Mouse (Mus musculus): ENCODE measurements around the gene Gzmk. TPM values are rescaled to one million over a fixed set of nuclear protein-coding genes. Genes with fewer than 3 reads are reported as not detected.

Gene Gzmk
- polyA plus RNA-seq, 1 experiment from 2014 or later, result not detected

DNA sequence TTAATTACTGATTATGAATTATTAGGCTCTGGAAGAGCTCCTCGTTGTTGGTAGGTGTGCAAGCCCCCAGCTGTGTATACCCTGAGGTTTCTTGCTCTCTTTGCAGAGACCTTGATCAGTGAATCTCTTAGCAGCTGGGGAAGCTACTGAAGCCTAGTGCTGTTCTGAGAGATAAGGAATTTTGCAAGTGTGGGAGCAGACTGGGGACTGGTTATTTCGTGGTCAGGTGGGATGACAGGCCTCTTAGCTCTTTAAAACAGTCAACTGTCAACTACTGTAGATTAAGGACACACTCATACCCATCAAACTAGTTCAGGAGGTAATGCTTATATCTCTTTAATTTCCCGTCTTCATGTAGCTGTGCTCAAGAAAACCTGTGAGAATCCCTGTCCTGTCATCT lies 13.3 kb downstream of the Gzmk start:
- WGBS, result 60% methylated on average over 3 of the region's 3 CpGs
- no peak overlapping the region for H3K4me3 ChIP-seq (replicated peaks; ENCODE audit: low read length)
- H3K36me3 ChIP-seq (ENCODE audit: control insufficient read depth, insufficient read depth, low read length), result no peaks in the 10 kb centered on the region
- no peak overlapping the region for H3K9ac ChIP-seq (ENCODE audit: low read length)
- H3K4me1 ChIP-seq (ENCODE audit: control insufficient read depth, insufficient read depth, low read length), result no peaks in the 10 kb centered on the region
- H3K9me3 ChIP-seq (replicated peaks; ENCODE audit: control insufficient read depth, low read length), result no peaks in the 10 kb centered on the region
- no peak overlapping the region for H3K27ac ChIP-seq (ENCODE audit: low read length)
- no peaks in the 10 kb centered on the region for H3K27me3 ChIP-seq (ENCODE audit: control insufficient read depth, insufficient read depth, low read length)
- H3K4me2 ChIP-seq (ENCODE audit: low read depth, low read length), result no peak overlapping the region
- no peak for ATAC-seq (ENCODE audit: insufficient read depth, low FRiP score)

DNA sequence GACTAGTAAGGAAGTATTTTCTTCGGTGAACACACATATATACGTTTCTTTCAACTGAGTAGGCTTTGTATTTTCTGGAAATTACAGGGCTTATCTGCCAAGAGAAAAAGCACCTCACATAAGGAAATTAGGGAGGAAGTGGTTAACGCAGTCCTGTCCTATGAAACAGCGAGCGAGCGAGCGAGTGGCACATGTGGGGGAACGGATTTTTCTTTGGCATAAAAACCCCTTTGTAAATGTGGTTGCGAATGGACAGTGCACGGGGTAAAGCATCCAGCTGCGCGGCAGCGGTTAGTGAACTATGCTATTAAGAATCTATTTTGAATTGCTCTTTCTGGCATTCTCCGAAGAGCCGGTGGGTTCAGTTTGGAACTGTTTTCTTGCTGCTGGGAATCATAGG lies 14.4 kb downstream of the Gzmk start:
- Histone ChIP-seq H3K9me3 (replicated peaks; ENCODE audit: control insufficient read depth, low read length) (no peaks in the 10 kb centered on the region), H3K4me3 (replicated peaks; ENCODE audit: low read length) (no peak overlapping the region)

DNA sequence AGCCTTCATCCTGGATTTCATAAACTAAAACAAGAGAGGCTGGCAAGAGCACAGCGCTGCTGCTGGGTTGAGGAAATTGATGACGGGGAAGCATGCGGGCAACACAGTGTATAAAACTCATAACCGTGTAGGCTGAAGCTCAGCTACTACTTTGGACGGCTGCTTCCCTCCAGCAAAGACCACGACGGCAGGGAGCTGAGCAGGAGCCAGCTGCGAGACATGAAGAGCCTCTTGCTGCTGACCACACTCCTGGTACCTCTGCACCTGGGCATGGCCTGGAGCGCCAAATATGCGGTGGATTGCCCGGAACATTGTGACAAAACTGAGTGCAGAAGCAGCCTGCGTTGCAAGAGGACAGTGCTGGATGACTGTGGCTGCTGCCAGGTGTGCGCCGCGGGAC lies 16.1 kb downstream of the Gzmk start, which contains the start of gene Esm1:
Gene Esm1 (plus strand): TSS at position 36 of the 400 bp plus-strand sequence.
- Histone ChIP-seq H3K9me3 (replicated peaks; ENCODE audit: control insufficient read depth, low read length) (no peaks in the 10 kb centered on the region), H3K36me3 (ENCODE audit: control insufficient read depth, insufficient read depth, low read length) (no peaks in the 10 kb centered on the region), H3K27me3 (ENCODE audit: control insufficient read depth, insufficient read depth, low read length) (no peaks in the 10 kb centered on the region; the same call in 1 of the 2 replicates), H3K27ac (ENCODE audit: low read length) (no peak within 1 kb of the TSS), H3K9ac (ENCODE audit: low read length) (no peak within 1 kb of the TSS), H3K4me3 (replicated peaks; ENCODE audit: low read length) (peak within 1 kb of the TSS; percentile 14; the same call in 1 of the 2 replicates), H3K4me1 (ENCODE audit: control insufficient read depth, insufficient read depth, low read length) (no peaks in the 10 kb centered on the region), H3K4me2 (ENCODE audit: low read depth, low read length) (peak within 1 kb of the TSS; percentile 25; the same call in 1 of the 2 replicates)
- 36% methylated on average over 15 of the region's 15 CpGs for WGBS
- ATAC-seq (ENCODE audit: insufficient read depth, low FRiP score), result no peak

More for the DNA sequence above, 14.4 kb downstream of the Gzmk start:
- H3K4me2 ChIP-seq (ENCODE audit: low read depth, low read length), result no peak overlapping the region
- WGBS, result 65% methylated on average over 15 of the region's 15 CpGs
- no peaks in the 10 kb centered on the region for H3K36me3 ChIP-seq (ENCODE audit: control insufficient read depth, insufficient read depth, low read length)
- no peaks in the 10 kb centered on the region; the same call in 1 of the 2 replicates for H3K27me3 ChIP-seq (ENCODE audit: control insufficient read depth, insufficient read depth, low read length)
- no peaks in the 10 kb centered on the region for H3K4me1 ChIP-seq (ENCODE audit: control insufficient read depth, insufficient read depth, low read length)
- no peak overlapping the region for H3K9ac ChIP-seq (ENCODE audit: low read length)
- H3K27ac ChIP-seq (ENCODE audit: low read length), result no peak overlapping the region
- no peak for ATAC-seq (ENCODE audit: insufficient read depth, low FRiP score)

DNA sequence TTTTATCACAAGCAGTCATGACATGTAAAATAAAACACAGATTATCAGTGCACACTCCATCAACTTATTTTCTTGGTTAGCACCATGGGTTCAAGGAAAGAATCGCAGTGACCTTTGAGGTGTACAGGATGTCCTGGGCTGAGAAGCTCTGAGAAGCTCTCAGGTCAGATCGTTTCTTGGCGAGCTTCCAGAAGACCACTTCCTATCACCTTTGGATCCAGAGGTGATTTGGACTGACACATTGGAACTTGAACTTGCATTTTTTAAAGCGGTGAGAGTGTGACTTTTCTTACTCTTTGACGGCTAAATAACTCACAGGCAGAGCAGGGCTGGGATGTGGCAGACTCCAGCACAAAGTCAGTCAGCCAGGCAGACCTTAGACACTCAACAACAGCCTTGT lies 20.4 kb downstream of the Gzmk start:
- no peak overlapping the region for H3K4me2 ChIP-seq (ENCODE audit: low read depth, low read length)
- no peak overlapping the region for H3K27ac ChIP-seq (ENCODE audit: low read length)
- no peak overlapping the region for H3K9ac ChIP-seq (ENCODE audit: low read length)
- WGBS, result 77% methylated on average over 5 of the region's 5 CpGs
- H3K9me3 ChIP-seq (replicated peaks; ENCODE audit: control insufficient read depth, low read length), result no peaks in the 10 kb centered on the region
- no peaks in the 10 kb centered on the region for H3K4me1 ChIP-seq (ENCODE audit: control insufficient read depth, insufficient read depth, low read length)
- no peaks in the 10 kb centered on the region for H3K36me3 ChIP-seq (ENCODE audit: control insufficient read depth, insufficient read depth, low read length)
- no peaks in the 10 kb centered on the region; the same call in 1 of the 2 replicates for H3K27me3 ChIP-seq (ENCODE audit: control insufficient read depth, insufficient read depth, low read length)
- H3K4me3 ChIP-seq (replicated peaks; ENCODE audit: low read length), result no peak overlapping the region
- ATAC-seq (ENCODE audit: insufficient read depth, low FRiP score), result no peak

DNA sequence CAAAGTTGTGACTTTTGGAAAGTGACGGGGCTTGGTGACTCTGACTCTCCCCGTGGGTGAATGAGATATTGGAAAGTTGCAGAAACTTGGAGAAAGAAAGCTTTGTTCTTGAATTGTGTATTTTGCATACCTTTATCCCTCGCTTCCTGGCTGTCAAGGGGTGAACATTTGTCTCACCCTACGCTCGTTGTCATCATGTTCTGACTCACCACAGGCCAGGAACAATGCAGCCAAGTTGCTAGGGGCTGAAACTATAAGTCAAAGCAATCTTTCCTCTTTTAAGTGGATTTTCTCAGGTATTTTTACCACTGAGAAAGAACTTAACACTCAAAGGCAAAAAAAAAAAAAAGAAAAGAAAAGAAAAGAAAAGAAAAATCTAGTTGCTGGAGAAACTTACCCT lies 22.6 kb downstream of the Gzmk start:
- 40% methylated on average over 5 of the region's 5 CpGs for WGBS
- Histone ChIP-seq H3K9me3 (replicated peaks; ENCODE audit: control insufficient read depth, low read length) (no peaks in the 10 kb centered on the region), H3K4me1 (ENCODE audit: control insufficient read depth, insufficient read depth, low read length) (no peaks in the 10 kb centered on the region), H3K27ac (ENCODE audit: low read length) (no peak overlapping the region), H3K36me3 (ENCODE audit: control insufficient read depth, insufficient read depth, low read length) (no peaks in the 10 kb centered on the region), H3K9ac (ENCODE audit: low read length) (no peak overlapping the region), H3K4me3 (replicated peaks; ENCODE audit: low read length) (no peak overlapping the region), H3K4me2 (ENCODE audit: low read depth, low read length) (no peak overlapping the region), H3K27me3 (ENCODE audit: control insufficient read depth, insufficient read depth, low read length) (no peaks in the 10 kb centered on the region; the same call in 1 of the 2 replicates)
- ATAC-seq (ENCODE audit: insufficient read depth, low FRiP score), result no peak

DNA sequence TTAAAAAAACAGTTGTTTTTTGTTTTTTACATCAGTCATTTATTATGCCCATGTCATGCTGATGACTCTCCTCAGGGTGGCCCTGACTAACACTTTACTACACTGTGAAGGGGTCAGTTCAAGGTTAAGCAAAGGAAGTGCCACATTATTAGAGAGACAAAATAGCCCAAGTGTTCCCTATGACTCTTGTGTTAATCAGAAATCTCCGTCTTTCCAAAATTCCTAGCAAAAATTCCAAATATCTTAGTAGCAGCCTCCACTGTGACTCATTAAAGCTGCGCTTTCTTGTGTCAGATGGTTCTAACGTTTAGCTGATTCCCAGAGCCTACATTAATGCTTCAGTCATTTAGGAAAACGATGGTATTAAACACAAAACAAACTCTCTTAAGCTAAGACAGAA lies 23.5 kb downstream of the Gzmk start:
- Histone ChIP-seq H3K4me1 (ENCODE audit: control insufficient read depth, insufficient read depth, low read length) (no peaks in the 10 kb centered on the region), H3K9me3 (replicated peaks; ENCODE audit: control insufficient read depth, low read length) (no peaks in the 10 kb centered on the region), H3K36me3 (ENCODE audit: control insufficient read depth, insufficient read depth, low read length) (no peaks in the 10 kb centered on the region), H3K4me2 (ENCODE audit: low read depth, low read length) (no peak overlapping the region), H3K4me3 (replicated peaks; ENCODE audit: low read length) (no peak overlapping the region), H3K27ac (ENCODE audit: low read length) (no peak overlapping the region), H3K9ac (ENCODE audit: low read length) (no peak overlapping the region), H3K27me3 (ENCODE audit: control insufficient read depth, insufficient read depth, low read length) (no peaks in the 10 kb centered on the region; the same call in 1 of the 2 replicates)
- WGBS, result 63% methylated on average over 4 of the region's 4 CpGs
- no peak for ATAC-seq (ENCODE audit: insufficient read depth, low FRiP score)

DNA sequence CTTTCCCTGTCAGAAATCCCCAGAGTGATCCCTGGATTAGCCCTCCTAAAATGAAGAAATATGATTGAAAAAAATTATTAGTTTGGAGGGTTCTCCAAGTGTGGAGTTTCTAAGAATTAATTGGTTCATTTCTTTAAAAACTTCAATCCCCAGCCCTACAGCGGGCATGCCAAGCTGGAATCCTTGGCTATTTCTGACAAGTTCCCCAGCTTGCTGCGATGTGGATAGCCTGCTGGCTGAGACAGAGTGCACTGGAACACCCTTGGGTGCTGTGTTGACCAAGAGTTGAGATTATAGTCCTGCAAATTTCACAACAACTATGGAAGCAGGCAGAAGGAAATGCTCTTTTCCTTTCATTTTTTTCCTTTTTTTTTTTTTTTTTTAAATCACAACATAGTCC lies 24.1 kb downstream of the Gzmk start:
- H3K27me3 ChIP-seq (ENCODE audit: control insufficient read depth, insufficient read depth, low read length), result no peaks in the 10 kb centered on the region
- H3K4me2 ChIP-seq (ENCODE audit: low read depth, low read length), result no peak overlapping the region
- 93% methylated on average over 2 of the region's 2 CpGs for WGBS
- H3K9ac ChIP-seq (ENCODE audit: low read length), result no peak overlapping the region
- H3K4me1 ChIP-seq (ENCODE audit: control insufficient read depth, insufficient read depth, low read length), result no peaks in the 10 kb centered on the region
- ATAC-seq (ENCODE audit: insufficient read depth, low FRiP score), result no peak
- no peaks in the 10 kb centered on the region for H3K36me3 ChIP-seq (ENCODE audit: control insufficient read depth, insufficient read depth, low read length)
- H3K9me3 ChIP-seq (replicated peaks; ENCODE audit: control insufficient read depth, low read length), result no peaks in the 10 kb centered on the region
- no peak overlapping the region for H3K27ac ChIP-seq (ENCODE audit: low read length)
- no peak overlapping the region for H3K4me3 ChIP-seq (replicated peaks; ENCODE audit: low read length)

DNA sequence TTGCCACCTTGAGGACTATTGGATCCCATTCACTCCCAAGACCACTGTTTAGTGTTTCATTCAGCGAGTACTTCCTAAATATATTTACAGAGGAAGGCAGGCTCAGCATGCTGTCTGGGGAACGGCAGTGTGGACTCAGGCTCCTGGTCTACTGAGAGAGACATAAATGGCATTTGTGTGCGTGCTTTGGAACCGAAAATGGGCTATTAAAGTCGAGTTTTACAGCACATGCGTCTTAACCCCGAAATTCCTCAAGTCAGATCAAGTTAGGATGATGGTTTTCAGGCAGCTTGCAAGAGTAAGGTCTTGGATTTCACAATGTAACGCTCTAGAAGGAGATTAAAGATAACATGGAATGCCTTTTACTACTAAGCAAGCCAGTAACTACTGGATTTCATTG lies 25.0 kb downstream of the Gzmk start:
- Histone ChIP-seq H3K36me3 (ENCODE audit: control insufficient read depth, insufficient read depth, low read length) (no peaks in the 10 kb centered on the region), H3K9ac (ENCODE audit: low read length) (no peak overlapping the region), H3K4me3 (replicated peaks; ENCODE audit: low read length) (no peak overlapping the region), H3K27ac (ENCODE audit: low read length) (no peak overlapping the region), H3K27me3 (ENCODE audit: control insufficient read depth, insufficient read depth, low read length) (no peaks in the 10 kb centered on the region), H3K4me2 (ENCODE audit: low read depth, low read length) (no peak overlapping the region), H3K9me3 (replicated peaks; ENCODE audit: control insufficient read depth, low read length) (no peaks in the 10 kb centered on the region), H3K4me1 (ENCODE audit: control insufficient read depth, insufficient read depth, low read length) (no peaks in the 10 kb centered on the region)
- no peak for ATAC-seq (ENCODE audit: insufficient read depth, low FRiP score)
- WGBS, result 67% methylated on average over 8 of the region's 8 CpGs

DNA sequence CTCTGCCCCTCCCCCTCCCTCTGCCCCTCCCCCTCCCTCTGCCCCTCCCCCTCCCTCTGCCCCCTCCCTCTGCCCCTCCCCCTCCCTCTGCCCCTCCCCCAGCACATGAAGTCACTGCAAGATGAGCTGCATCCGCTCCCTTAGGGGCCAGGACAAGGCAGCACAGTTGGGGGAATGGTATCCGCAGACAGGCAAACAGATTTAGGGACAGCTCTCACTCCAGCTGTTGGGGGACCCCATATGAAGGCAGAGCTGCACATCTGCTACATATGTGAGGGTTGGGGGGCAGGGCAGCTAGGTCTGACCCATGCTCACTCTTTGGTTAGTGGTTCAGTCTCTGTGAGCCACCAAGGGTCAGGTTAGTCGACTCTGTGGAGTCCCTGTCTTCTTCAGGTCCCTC lies 26.4 kb downstream of the Gzmk start:
- 60% methylated on average over 3 of the region's 3 CpGs for WGBS
- Histone ChIP-seq H3K4me2 (ENCODE audit: low read depth, low read length) (no peak overlapping the region), H3K36me3 (ENCODE audit: control insufficient read depth, insufficient read depth, low read length) (no peaks in the 10 kb centered on the region), H3K27me3 (ENCODE audit: control insufficient read depth, insufficient read depth, low read length) (no peaks in the 10 kb centered on the region), H3K9me3 (replicated peaks; ENCODE audit: control insufficient read depth, low read length) (no peaks in the 10 kb centered on the region), H3K27ac (ENCODE audit: low read length) (no peak overlapping the region), H3K4me3 (replicated peaks; ENCODE audit: low read length) (no peak overlapping the region), H3K4me1 (ENCODE audit: control insufficient read depth, insufficient read depth, low read length) (no peaks in the 10 kb centered on the region), H3K9ac (ENCODE audit: low read length) (no peak overlapping the region)
- ATAC-seq (ENCODE audit: insufficient read depth, low FRiP score), result no peak

Measured in stomach, embryonic 16.5 days (tissue).